Mouse (Mus musculus) right cerebral cortex, postnatal 36 days (tissue): Measurements from ENCODE around the gene Ippk.

ENCODE experiments used
- DNase-seq, 2 experiments: peaks; one replicate each; pipeline ENCODE4 v3.0.0; 2022; ENCODE audit warnings: low spot score in 2 of 2, mixed read lengths in 1 of 2

Ippk gene

GRCm38 (mm10) chr13:49420754-49421605 is at the start of gene Ippk:
Gene Ippk, plus strand, starts transcription at chr13:49421249.
- DNase-seq: peak; percentile 98 to 99

GRCm38 (mm10) chr13:49371428-49371899 is 49.6 kb upstream of the Ippk start:
- DNase-seq: peak; percentile 52 to 75

- peak; percentile 55 to 71 for DNase-seq
Measured at GRCm38 (mm10) chr13:49372370-49373060, 48.5 kb upstream of the Ippk start.

- DNase-seq: no peak
Measured at GRCm38 (mm10) chr13:49374304-49374703, 46.7 kb upstream of the Ippk start.

- no peak for DNase-seq
Measured at GRCm38 (mm10) chr13:49374730-49375129, 46.3 kb upstream of the Ippk start.

- DNase-seq: no peak
Measured at GRCm38 (mm10) chr13:49377608-49378007, 43.4 kb upstream of the Ippk start.

GRCm38 (mm10) chr13:49379301-49379700 is 41.7 kb upstream of the Ippk start:
- no peak for DNase-seq

- peak; percentile 63 to 64 for DNase-seq
Measured at GRCm38 (mm10) chr13:49381230-49381629, 39.8 kb upstream of the Ippk start.

GRCm38 (mm10) chr13:49382997-49383396 is 38.1 kb upstream of the Ippk start:
- no peak for DNase-seq

- DNase-seq: no peak
Measured at GRCm38 (mm10) chr13:49384751-49385463, 36.1 kb upstream of the Ippk start.

- DNase-seq: no peak
Measured at GRCm38 (mm10) chr13:49391374-49391773, 29.7 kb upstream of the Ippk start.

- DNase-seq: no peak
Measured at GRCm38 (mm10) chr13:49393579-49393978, 27.5 kb upstream of the Ippk start.

- no peak for DNase-seq
Measured at GRCm38 (mm10) chr13:49394886-49395447, 26.1 kb upstream of the Ippk start.

GRCm38 (mm10) chr13:49396798-49397197 is 24.3 kb upstream of the Ippk start:
- DNase-seq: no peak

- DNase-seq: no peak
Measured at GRCm38 (mm10) chr13:49398191-49398590, 22.9 kb upstream of the Ippk start.

- DNase-seq: no peak
Measured at GRCm38 (mm10) chr13:49400139-49400538, 20.9 kb upstream of the Ippk start.

GRCm38 (mm10) chr13:49402628-49403027 is 18.4 kb upstream of the Ippk start:
- no peak for DNase-seq

GRCm38 (mm10) chr13:49407795-49408194 is 13.3 kb upstream of the Ippk start:
- DNase-seq: no peak

- no peak for DNase-seq
Measured at GRCm38 (mm10) chr13:49421606-49421917, 513 bp downstream of the Ippk start.

- DNase-seq: no peak
Measured at GRCm38 (mm10) chr13:49421959-49422358, 910 bp downstream of the Ippk start.

GRCm38 (mm10) chr13:49426736-49427135 is 5.7 kb downstream of the Ippk start:
- DNase-seq: no peak
